Mouse (Mus musculus) brain, embryonic 14.5 days (tissue): ENCODE data around the gene Pithd1. TPM values are rescaled to one million over a fixed set of nuclear protein-coding genes. Genes with fewer than 3 reads are reported as not detected.

Experiments
- DNase-seq: peaks from one replicate; pipeline ENCODE4 v3.0.0-alpha.2; 2011; ENCODE audit warnings: low read depth
- CTCF ChIP-seq: fragments of 200-500 bp; IDR thresholded peaks from 2 replicates; pipeline ENCODE4 v1.5.1; 2012; ENCODE audit warnings: inconsistent platforms, mild to moderate bottlenecking, moderate library complexity, borderline replicate concordance; ENCODE audit not compliant: insufficient read depth, insufficient read length; ENCODE audit errors: extremely low read depth
- POLR2A ChIP-seq: fragments of 200-500 bp; IDR thresholded peaks from 2 replicates; pipeline ENCODE4 v1.6.1; 2012; ENCODE audit warnings: mild to moderate bottlenecking, inconsistent platforms, borderline replicate concordance; ENCODE audit not compliant: poor library complexity, insufficient read depth, insufficient read length, severe bottlenecking; ENCODE audit errors: extremely low read depth
- polyA plus RNA-seq: library from polyadenylated mRNA; depleted of rRNA; stranded (reverse); fragments of >200 nt; gene quantifications from 2 replicates; pipeline ENCODE4 v1.2.3, GENCODE M21; 2012

The Pithd1 gene
- polyA plus RNA-seq, 1 experiment, result 50.8 TPM

GRCm38 (mm10) chr4:135964426-135964825 is 22.6 kb downstream of the Pithd1 start:
- DNase-seq, result no peak
- no peak for TF ChIP-seq POLR2A
- no peak for TF ChIP-seq CTCF

GRCm38 (mm10) chr4:135963457-135964193 is 23.4 kb downstream of the Pithd1 start, which contains the start of gene Gale:
Gene Gale (plus strand): TSS chr4:135963727.
- DNase-seq, result peak; percentile 99
- TF ChIP-seq POLR2A (peak; percentile 36; the same call in 1 of the 2 replicates), CTCF (no peak)

- DNase-seq, result no peak
- TF ChIP-seq POLR2A (no peak), CTCF (no peak)
Measured at GRCm38 (mm10) chr4:135962946-135963345, 24.1 kb downstream of the Pithd1 start.

GRCm38 (mm10) chr4:135962198-135962597 is 24.9 kb downstream of the Pithd1 start:
- DNase-seq, result no peak
- no peak for TF ChIP-seq POLR2A
- no peak for TF ChIP-seq CTCF

- no peak for TF ChIP-seq CTCF
- no peak for TF ChIP-seq POLR2A
- no peak for DNase-seq
Measured at GRCm38 (mm10) chr4:135961709-135962108, 25.4 kb downstream of the Pithd1 start.

- peak; percentile 84 for DNase-seq
- no peak for TF ChIP-seq POLR2A
- TF ChIP-seq CTCF, result peak; percentile 82; the same call in 1 of the 2 replicates
Measured at GRCm38 (mm10) chr4:135960717-135961116, 26.3 kb downstream of the Pithd1 start.

- DNase-seq, result no peak
- no peak for TF ChIP-seq POLR2A
- TF ChIP-seq CTCF, result no peak
Measured at GRCm38 (mm10) chr4:135958354-135958753, 28.7 kb downstream of the Pithd1 start.

GRCm38 (mm10) chr4:135955886-135956285 is 31.2 kb downstream of the Pithd1 start:
- TF ChIP-seq CTCF, result no peak
- no peak for DNase-seq

GRCm38 (mm10) chr4:135954241-135954640 is 32.8 kb downstream of the Pithd1 start:
- peak; percentile 77 for DNase-seq
- TF ChIP-seq CTCF (peak; percentile 85), POLR2A (no peak)

GRCm38 (mm10) chr4:135953179-135953578 is 33.9 kb downstream of the Pithd1 start:
- DNase-seq, result no peak
- TF ChIP-seq POLR2A (no peak), CTCF (no peak)

GRCm38 (mm10) chr4:135951505-135951904 is 35.6 kb downstream of the Pithd1 start:
- TF ChIP-seq POLR2A (no peak), CTCF (peak; percentile 30; the same call in 1 of the 2 replicates)

GRCm38 (mm10) chr4:135950365-135950764 is 36.7 kb downstream of the Pithd1 start:
- no peak for DNase-seq
- no peak for TF ChIP-seq POLR2A
- no peak for TF ChIP-seq CTCF

More at GRCm38 (mm10) chr4:135951505-135951904, 35.6 kb downstream of the Pithd1 start:
- no peak for DNase-seq

GRCm38 (mm10) chr4:135949911-135950310 is 37.2 kb downstream of the Pithd1 start:
- peak; percentile 13 for DNase-seq
- TF ChIP-seq CTCF (no peak), POLR2A (no peak)

- no peak for DNase-seq
- TF ChIP-seq CTCF, result no peak
Measured at GRCm38 (mm10) chr4:135949475-135949874, 37.6 kb downstream of the Pithd1 start.
